Mouse (Mus musculus) cerebellum, adult 2 months (tissue): ENCODE data around the gene Col26a1.

ENCODE experiments used
- CTCF ChIP-seq: fragments of 200-500 bp; IDR thresholded peaks from 2 replicates; pipeline ENCODE4 v1.5.1; 2011; ENCODE audit warnings: low read depth, mild to moderate bottlenecking, control low read depth, low read length, moderate library complexity, borderline replicate concordance; ENCODE audit not compliant: insufficient read depth
- POLR2A ChIP-seq: fragments of 200-500 bp; IDR thresholded peaks from 2 replicates; pipeline ENCODE4 v1.6.1; 2011; ENCODE audit warnings: low read length, control low read depth, borderline replicate concordance; ENCODE audit not compliant: insufficient read depth

DNA sequence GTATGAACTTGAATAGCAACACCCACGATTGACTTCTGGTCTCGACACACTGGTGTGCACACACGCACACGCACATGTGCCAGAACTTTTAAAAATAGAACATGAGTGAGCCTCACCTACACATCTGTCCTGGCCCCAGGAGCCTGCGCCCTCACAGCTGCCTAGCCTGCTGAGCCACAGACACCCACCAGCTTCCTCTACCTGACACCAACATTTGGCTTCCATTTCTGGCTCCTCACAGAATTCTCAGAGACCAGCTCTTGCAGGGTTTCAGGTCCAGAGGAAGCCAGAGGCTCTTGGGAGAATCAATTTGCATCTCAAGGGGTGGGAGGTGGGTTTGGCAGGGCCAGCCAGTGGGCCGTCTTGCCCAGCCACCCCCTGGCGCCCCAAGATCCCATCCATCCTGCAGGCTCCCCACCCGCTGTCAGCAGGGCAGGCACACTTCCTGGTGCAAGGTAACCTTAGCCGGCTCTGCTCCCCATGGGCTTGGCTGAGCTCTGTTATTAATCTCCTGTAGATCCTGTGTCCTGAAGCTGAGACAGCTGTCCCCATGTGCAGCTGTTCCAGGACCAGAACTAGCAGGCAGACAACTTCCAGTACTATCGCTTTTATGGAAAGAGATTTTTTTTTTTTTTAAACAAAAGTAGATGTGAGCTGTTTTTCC, 13.4 kb downstream of the Col26a1 start:
- TF ChIP-seq POLR2A (no peak), CTCF (no peak)
